Mouse (Mus musculus): ENCODE measurements around the gene Galp.
"Not testable (repeated sequence)": the region's sequence is repeated elsewhere in the genome, so short reads cannot be mapped to it uniquely, and the experiment has no call there.

The Galp gene

GRCm38 (mm10) chr7:6260004-6260403, 63.1 kb downstream of the Galp start:
- not testable (repeated sequence) for DNase-seq

- no peak for DNase-seq
Observed at GRCm38 (mm10) chr7:6262120-6262519, 65.2 kb downstream of the Galp start.

GRCm38 (mm10) chr7:6262984-6263383, 66.1 kb downstream of the Galp start:
- no peak for DNase-seq

GRCm38 (mm10) chr7:6265695-6266094, 68.8 kb downstream of the Galp start:
- no peak for DNase-seq
